Mouse (Mus musculus): ENCODE results near the gene Wap.

The Wap gene

DNA sequence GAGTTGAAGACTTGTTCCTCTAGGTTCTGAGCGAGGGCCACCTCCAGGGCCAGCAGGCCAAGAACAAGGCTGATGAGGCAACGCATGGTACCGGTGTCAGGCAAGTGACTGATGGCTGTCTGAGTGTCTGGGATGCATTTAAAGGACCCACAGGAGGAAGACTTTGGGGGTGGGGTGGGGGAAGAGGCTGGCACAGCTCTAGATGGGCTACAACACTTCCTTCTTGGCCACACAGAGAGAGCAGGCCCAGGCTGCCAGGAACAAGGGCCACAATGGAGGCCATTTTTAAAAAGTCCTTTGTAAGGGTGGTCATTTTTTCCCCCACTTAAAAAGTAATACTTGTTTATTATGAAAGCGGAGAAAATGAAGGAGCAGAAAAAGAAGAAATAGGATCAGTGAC lies at the start of gene Wap:
Gene Wap, minus strand, starts transcription at position 101 of the 400 bp plus-strand sequence.
- DNase-seq (ENCODE audit: low read depth, low spot score) = no peak

DNA sequence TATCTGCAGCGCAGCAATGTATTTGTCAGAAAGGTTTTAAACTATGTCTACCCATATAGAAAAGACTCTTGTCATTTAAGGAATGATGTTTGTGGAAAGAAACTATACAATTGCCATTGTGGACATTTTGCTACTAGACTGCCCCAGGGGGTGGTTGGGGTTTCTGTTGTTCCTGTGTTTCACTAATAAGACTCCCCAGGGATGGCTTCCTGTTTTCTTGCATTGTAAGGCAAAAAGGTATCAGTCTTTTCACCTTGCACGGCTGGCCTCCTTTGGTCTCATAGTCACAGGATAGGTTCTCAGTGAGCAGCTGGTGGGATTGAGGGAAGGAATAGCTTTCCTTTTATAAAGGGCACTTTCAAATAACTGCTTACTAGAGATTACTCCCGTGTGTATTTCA lies 46.3 kb upstream of the Wap start:
- no peak for DNase-seq (ENCODE audit: low read depth, low spot score)

DNA sequence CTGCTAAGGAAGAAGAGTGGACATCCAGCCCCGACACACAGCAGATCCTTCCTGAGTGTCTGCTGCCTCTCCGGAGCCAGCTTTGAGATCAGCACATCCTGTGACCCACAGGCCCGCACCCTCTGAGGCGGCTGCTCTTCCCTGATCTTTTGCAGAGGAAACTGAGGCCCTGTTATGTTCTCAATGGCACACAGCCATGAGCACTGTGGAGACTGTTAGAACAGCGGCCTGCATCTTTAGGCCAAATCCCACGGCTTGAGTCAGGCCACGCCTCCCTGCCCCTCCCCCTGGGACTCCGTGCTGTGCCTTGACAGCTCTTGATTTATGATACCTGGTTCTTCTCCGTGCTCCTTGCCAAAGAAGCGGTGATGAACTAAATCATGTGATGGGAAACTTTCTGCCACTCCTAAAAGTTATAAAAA lies 42.0 kb upstream of the Wap start:
- DNase-seq (ENCODE audit: low read depth, low spot score) = no peak

GRCm38 (mm10) chr11:6679694-6680396 lies 41.4 kb upstream of the Wap start:
- DNase-seq (ENCODE audit: low read depth, low spot score) = no peak

DNA sequence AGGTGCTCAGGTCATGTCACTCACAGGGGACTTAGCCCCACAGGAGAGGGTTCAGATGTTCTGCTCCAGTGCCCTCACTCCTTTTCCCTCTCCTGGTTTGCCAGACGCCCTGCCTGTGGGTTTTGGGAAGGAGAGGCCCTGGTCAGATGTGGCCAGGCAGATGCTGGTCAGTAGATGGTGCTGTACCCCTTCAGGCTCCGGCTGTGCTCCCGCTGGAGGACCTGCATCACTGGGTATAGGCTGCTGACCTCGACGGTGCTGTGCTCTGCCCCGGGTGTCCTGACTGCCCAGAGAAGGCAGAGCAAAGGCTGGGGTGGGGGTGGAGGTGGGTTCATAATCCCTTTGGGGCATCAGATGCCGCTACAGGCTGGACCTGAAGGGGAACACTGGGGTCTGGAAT lies 39.1 kb upstream of the Wap start:
- DNase-seq (ENCODE audit: low read depth, low spot score) = no peak

DNA sequence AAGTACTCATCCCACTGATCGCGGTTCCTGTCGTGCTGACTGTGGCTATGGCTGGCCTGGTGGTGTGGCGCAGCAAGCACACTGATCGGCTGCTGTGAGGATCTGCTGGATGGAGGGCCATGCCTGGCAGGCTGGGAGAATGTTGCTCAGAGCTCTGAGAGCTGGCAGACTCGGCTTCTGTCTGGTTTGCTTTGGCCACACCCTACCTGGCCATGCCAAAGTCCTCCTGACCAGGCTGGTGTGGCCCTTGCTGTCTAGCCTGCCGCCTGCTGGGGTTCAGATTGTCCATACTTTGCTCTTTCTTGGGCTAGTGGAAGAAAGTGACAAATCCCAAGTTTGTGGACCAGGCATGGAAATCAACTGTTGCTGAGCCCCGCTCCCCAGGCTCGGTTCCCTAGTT lies 38.2 kb upstream of the Wap start:
- DNase-seq (ENCODE audit: low read depth, low spot score) = no peak

- DNase-seq (ENCODE audit: low read depth, low spot score) = no peak
Measured at GRCm38 (mm10) chr11:6675402-6675801, 37.0 kb upstream of the Wap start.

- no peak for DNase-seq (ENCODE audit: low read depth, low spot score)
Measured at GRCm38 (mm10) chr11:6674701-6675100, 36.3 kb upstream of the Wap start.

DNA sequence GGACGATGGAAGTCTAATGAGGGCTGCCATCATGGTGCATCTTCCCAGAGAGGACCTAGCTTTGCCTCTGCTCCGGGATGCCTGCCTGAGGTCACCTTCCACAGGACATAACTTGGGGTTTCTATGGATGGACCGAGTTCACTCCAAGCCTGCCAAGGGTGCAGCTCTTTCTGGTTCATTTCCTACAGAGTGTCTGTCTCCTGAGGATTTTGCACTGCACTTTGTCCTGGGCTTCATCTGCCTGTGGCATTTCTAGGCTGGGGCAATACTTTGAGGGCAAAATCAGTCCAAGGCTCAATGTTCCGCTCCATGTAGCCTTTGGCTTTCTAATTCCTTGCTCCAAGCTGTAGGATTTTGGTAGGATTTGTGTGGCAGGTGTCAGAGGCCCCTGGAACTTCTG lies 32.4 kb upstream of the Wap start:
- no peak for DNase-seq (ENCODE audit: low read depth, low spot score)

- DNase-seq (ENCODE audit: low read depth, low spot score) = peak; percentile 24
Measured at GRCm38 (mm10) chr11:6670044-6670443, 31.6 kb upstream of the Wap start.

DNA sequence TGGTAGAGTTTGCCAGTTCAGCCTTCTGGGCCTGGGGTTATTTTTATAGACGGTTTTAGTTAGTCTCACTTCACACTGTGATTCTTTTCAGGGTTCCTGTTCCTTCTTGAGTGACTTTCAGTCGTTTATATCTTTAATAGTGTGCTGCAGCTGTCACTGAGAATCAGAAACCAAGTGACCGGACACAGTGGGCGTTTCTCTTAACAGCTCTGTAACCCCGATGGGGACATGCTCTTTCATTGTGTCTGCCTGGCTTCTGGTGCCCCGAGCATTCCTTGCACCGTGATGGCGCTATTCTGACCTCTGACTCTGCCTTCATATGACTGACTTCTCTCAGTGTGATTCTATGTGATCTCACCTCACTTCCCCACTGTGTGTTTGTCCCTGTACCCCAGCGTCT lies 30.6 kb upstream of the Wap start:
- peak; percentile 64 for DNase-seq (ENCODE audit: low read depth, low spot score)

DNA sequence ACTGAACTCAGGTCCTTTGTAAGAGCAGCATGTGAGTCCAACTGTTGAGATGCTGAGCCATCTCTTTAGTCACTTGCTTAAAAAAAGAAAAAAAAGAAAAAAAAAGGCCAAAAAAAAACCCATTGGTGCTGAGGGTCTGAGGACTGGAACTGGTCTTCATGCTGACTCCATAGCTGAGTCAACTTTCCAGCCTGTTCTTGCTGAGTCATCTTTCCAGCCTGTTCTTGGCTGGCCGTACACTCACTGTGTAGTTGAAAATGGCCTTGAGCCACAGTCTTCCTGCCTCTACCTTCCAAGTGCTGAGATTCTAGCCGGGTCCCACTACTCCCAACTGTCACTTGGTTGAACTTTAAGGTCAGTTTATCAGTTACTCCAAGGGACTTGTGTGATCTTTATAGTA lies 28.2 kb upstream of the Wap start:
- no peak for DNase-seq (ENCODE audit: low read depth, low spot score)

DNA sequence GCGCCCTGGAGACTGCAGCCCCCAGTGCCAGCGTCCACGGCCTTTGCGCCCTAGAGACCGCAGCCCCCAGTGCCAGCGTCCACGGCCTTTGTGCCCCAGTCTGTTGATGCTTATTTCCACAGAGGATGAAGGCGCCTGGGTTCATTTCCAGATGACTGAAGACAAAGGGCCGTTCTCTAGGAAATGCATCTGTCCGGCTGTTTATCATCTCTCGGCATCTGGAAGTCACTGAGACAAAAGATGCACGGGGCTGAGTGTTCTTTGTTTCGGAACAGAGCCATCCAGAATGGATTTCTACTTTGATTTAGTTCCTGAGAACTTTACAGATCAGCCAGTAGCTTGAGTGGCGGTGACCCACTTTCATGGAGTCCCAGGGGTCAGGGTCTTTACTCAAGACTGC lies 22.8 kb upstream of the Wap start:
- DNase-seq (ENCODE audit: low read depth, low spot score) = no peak

DNA sequence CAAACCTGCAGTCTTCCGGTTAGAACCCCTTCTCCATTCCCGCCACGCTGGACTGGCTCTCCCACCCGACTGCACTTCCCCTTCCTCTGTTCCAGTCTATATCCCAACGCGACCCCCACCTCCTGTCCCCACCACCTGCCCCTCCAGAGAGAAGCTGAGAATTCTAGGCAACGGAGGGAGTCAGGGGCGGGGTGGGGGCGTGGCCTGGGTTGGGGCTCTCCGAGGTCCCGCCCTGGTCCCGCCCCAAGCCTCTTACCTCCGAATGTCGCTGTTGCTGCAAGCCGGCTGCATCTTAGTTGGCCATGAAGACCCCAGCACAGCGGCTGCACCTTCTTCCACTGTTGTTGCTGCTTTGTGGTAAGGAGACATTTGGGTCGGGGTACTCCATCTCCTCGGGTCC lies 19.8 kb upstream of the Wap start, which contains the start of gene Ramp3:
Gene Ramp3, plus strand, starts transcription at position 251 of the 400 bp plus-strand sequence.
- peak; percentile 35 for DNase-seq (ENCODE audit: low read depth, low spot score)

DNA sequence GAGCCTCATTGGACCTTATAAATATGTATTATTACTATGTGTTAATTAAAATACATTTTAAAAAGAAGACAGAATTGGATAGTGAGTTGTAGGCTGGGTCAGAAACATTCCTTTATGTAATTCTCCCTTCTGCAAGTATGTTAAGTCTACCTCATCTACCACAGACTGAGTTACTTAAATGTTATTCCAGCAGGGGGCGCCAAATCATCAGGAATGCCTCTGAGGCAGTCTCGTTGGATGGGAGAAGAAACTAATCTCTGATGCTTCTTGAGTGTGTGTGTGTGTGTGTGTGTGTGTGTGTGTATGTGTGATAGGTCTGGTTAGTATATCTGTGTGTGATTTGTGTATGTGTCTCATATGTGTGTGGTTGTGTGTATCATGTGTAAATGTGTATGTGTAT lies 16.5 kb upstream of the Wap start:
- peak; percentile 85 for DNase-seq (ENCODE audit: low read depth, low spot score)

DNA sequence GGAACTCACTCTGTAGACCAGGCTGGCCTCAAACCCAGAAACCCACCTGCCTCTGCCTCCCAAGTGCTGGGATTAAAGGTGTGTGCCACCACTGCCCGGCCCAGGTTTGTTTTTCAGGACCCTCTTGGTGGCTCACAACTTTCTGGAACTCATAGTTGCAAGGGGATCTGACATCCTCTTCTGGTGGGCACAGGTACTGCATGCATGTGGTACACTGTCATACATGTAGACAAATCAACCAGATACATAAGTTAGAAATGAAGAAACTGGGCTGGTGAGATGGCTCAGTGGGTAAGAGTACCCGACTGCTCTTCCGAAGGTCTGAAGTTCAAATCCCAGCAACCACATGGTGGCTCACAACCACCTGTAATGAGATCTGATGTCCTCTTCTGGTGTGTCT lies 14.5 kb upstream of the Wap start:
- peak; percentile 62 for DNase-seq (ENCODE audit: low read depth, low spot score)

GRCm38 (mm10) chr11:6650519-6650918 lies 12.1 kb upstream of the Wap start:
- DNase-seq (ENCODE audit: low read depth, low spot score) = peak; percentile 85

- DNase-seq (ENCODE audit: low read depth, low spot score) = peak; percentile 52
Measured at GRCm38 (mm10) chr11:6647831-6648724, 9.6 kb upstream of the Wap start.

GRCm38 (mm10) chr11:6644566-6644965 lies 6.1 kb upstream of the Wap start:
- no peak for DNase-seq (ENCODE audit: low read depth, low spot score)

GRCm38 (mm10) chr11:6639072-6639471 lies 635 bp upstream of the Wap start:
- no peak for DNase-seq (ENCODE audit: low read depth, low spot score)

DNA sequence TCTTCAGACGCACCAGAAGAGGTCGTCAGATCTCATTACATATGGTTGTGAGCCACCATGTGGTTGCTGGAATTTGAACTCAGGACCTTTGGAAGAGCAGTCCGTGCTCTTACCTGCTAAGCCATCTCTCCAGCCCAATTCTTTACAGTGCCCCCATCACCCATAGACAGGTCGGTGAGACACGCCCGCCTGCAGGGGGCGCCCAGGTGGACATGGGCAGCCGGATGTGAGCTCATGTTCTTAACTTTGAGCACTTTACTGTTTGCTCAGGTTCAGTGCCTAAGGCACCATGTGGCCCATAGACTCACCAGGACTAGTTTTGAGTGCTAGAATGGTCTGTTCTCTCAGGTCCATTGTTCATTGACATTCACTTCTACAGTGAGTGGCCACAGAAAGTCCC lies 2.3 kb downstream of the Wap start:
- DNase-seq (ENCODE audit: low read depth, low spot score) = peak; percentile 66

GRCm38 (mm10) chr11:6629655-6630054 lies 8.8 kb downstream of the Wap start:
- peak; percentile 68 for DNase-seq (ENCODE audit: low read depth, low spot score)

DNA sequence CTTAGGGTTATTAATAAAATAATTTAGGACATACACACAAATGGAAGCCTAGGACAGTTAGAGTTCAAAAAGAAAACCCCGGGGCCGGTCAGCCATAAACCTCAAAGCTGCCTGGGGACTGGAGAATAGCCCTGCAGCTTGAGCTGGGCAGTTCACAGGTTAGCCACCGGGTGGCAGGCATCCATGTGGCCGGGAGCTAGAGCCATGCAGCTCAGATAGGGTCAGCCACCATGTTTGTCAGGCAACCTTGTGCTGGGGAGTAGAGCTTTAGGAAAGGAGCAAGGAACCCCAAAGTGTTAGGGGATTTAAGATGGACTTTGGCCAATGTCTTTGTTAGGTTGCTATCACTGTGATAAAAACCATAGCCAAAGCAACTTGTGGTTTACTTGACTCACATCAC lies 9.9 kb downstream of the Wap start:
- peak; percentile 84 for DNase-seq (ENCODE audit: low read depth, low spot score)
